Comparison of ENCODE assay signal across 11 mouse cellular contexts in genomic region chr10:79884446-79884845, GRCm38 (mm10). TPM values are rescaled to one million over a fixed set of nuclear protein-coding genes. Genes with fewer than 3 reads are reported as not detected.
A peak's percentile ranks its signal among the peaks of the same experiment; 100 is the strongest.
DNase-seq lines count a peak whose midpoint lies in the region; ATAC-seq and TF ChIP-seq lines count a peak whose summit lies in the region.
"Had no signal": no experiment of that assay in that cellular context is flagged by ENCODE, and none has a peak within 500 bp of the region (broad histone marks: within the 10 kb centered on the region; RNA-seq: fewer than 3 reads in every experiment).

No protein-coding gene starts in this region.

- no peak for ATAC-seq in embryonic facial prominence, embryonic 13.5 days (ENCODE audit: insufficient number of reproducible peaks, insufficient read depth, low FRiP score, low TSS enrichment, low read depth)

- H3K9me3 ChIP-seq in embryonic facial prominence, embryonic 13.5 days, result no peaks in the 10 kb centered on the region
- no peaks in the 10 kb centered on the region for H3K9me3 ChIP-seq in embryonic facial prominence, embryonic 10.5 days

- no peak overlapping the region for H3K27ac ChIP-seq in embryonic facial prominence, embryonic 13.5 days
- H3K27ac ChIP-seq in embryonic facial prominence, embryonic 10.5 days (replicated peaks), result no peak overlapping the region
- peak overlapping the region; percentile 77 for H3K27ac ChIP-seq in gastrocnemius, adult 2 months

- TF ChIP-seq CTCF in gastrocnemius, adult 2 months (IDR thresholded peaks at IDR 0.05), result no peak

- no peak for DNase-seq in embryonic facial prominence, embryonic 10.5 days (ENCODE audit: low spot score)
- peak; percentile 22 for DNase-seq in 3T3-L1 (ENCODE audit: low read depth, low spot score)
- DNase-seq in gastrocnemius, adult 2 months, result peak; percentile 88
- peak; percentile 74 to 79 for DNase-seq in lung, adult 18-20 months
- no peak for DNase-seq in T-cell, adult 2 months (ENCODE audit: low spot score)
- DNase-seq in left cerebral cortex, postnatal 25 days (ENCODE audit: low spot score in 2 of 2), result no peak
- DNase-seq in left cerebral cortex, adult 9 months (ENCODE audit: low spot score in 2 of 2), result no peak
- DNase-seq: forebrain, postnatal 0 days had no signal

- intact Hi-C loops in gastrocnemius, adult 2 months (cut with DNase I), result loop anchor here (10.0 kb wide), 1 partner anchor 50 kb away; no protein-coding TSS in a partner anchor
- intact Hi-C loops in left cerebral cortex, postnatal 25 days (cut with DNase I), result loop anchor here (5.0 kb wide), 1 partner anchor 47 kb away; no protein-coding TSS in a partner anchor

- no peak overlapping the region for H3K4me2 ChIP-seq in embryonic facial prominence, embryonic 13.5 days

- 52% methylated on average over 4 of the region's 4 CpGs for WGBS in embryonic facial prominence, embryonic 13.5 days
- WGBS in embryonic facial prominence, embryonic 10.5 days, result 78% methylated on average over 4 of the region's 4 CpGs

- H3K27me3 ChIP-seq in embryonic facial prominence, embryonic 13.5 days, result peaks cover 12% of the 10 kb centered on the region
- peaks cover 62% of the 10 kb centered on the region for H3K27me3 ChIP-seq in embryonic facial prominence, embryonic 10.5 days (replicated peaks; ENCODE audit: low read depth, poor library complexity, severe bottlenecking)

- H3K36me3 ChIP-seq in embryonic facial prominence, embryonic 13.5 days, result no peaks in the 10 kb centered on the region
- H3K36me3 ChIP-seq in embryonic facial prominence, embryonic 10.5 days (replicated peaks), result no peaks in the 10 kb centered on the region

- 0 out of 2 replicates have a peak overlapping the region, but pooled peaks have one; percentile 51 for H3K9ac ChIP-seq in embryonic facial prominence, embryonic 13.5 days
- H3K9ac ChIP-seq: forebrain, postnatal 0 days had no signal

- H3K4me3 ChIP-seq in embryonic facial prominence, embryonic 13.5 days, result no peak overlapping the region
- no peak overlapping the region for H3K4me3 ChIP-seq in embryonic facial prominence, embryonic 10.5 days
- H3K4me3 ChIP-seq in gastrocnemius, adult 2 months, result no peak overlapping the region

- peaks cover 29% of the 10 kb centered on the region for H3K4me1 ChIP-seq in embryonic facial prominence, embryonic 13.5 days
- peaks cover 37% of the 10 kb centered on the region for H3K4me1 ChIP-seq in embryonic facial prominence, embryonic 10.5 days

RNA-seq across cellular contexts. Expression of gene Elane, which starts 1.6 kb away (rescaled TPM):
- polyA plus RNA-seq in embryonic facial prominence, embryonic 13.5 days (2015; fragmentation: Nextera tagmentation; extraction: Ambion mirVana), result 1.9 TPM in 1 of 2 replicates, not detected in the other
- 0.20 TPM in 1 of 2 replicates, not detected in the other for polyA plus RNA-seq in embryonic facial prominence, embryonic 10.5 days (2016; fragmentation: Nextera tagmentation; extraction: Ambion mirVana)
- not detected for total RNA-seq in gastrocnemius, adult 2 months (2021)
- not detected for total RNA-seq in left cerebral cortex, postnatal 25 days (2021)
- total RNA-seq: CH12.LX; forebrain, postnatal 0 days had no signal
- polyA plus RNA-seq: forebrain, postnatal 0 days had no signal

RNA-seq across cellular contexts. Expression of gene Cfd, which starts 6.2 kb away (rescaled TPM):
- not detected in 2 replicates for polyA plus RNA-seq in embryonic facial prominence, embryonic 13.5 days (2015; fragmentation: Nextera tagmentation; extraction: Ambion mirVana)
- polyA plus RNA-seq in embryonic facial prominence, embryonic 10.5 days (2016; fragmentation: Nextera tagmentation; extraction: Ambion mirVana), result not detected in 2 replicates
- total RNA-seq in gastrocnemius, adult 2 months (2021), result 10 to 100 TPM; 12.9 to 77.1 TPM
- not detected for total RNA-seq in left cerebral cortex, postnatal 25 days (2021)
- total RNA-seq: CH12.LX; forebrain, postnatal 0 days had no signal
- polyA plus RNA-seq: forebrain, postnatal 0 days; stomach, embryonic 14.5 days had no signal

RNA-seq across cellular contexts. Expression of gene Plppr3, which starts 10.0 kb away (rescaled TPM):
- 126 and 138 TPM in 2 replicates for polyA plus RNA-seq in embryonic facial prominence, embryonic 13.5 days (2015; fragmentation: Nextera tagmentation; extraction: Ambion mirVana)
- 123 and 139 TPM in 2 replicates for polyA plus RNA-seq in embryonic facial prominence, embryonic 10.5 days (2016; fragmentation: Nextera tagmentation; extraction: Ambion mirVana)
- under 1 TPM in 1 of 2 experiments, not detected in 1; 0.17 TPM for total RNA-seq in gastrocnemius, adult 2 months (2021)
- total RNA-seq in left cerebral cortex, postnatal 25 days (2021), result 10 to 100 TPM; 51.1 to 53.3 TPM

RNA-seq across cellular contexts. Expression of gene Prtn3, which starts 10.2 kb away (rescaled TPM):
- 7.3 and 8.5 TPM in 2 replicates for polyA plus RNA-seq in embryonic facial prominence, embryonic 13.5 days (2015; fragmentation: Nextera tagmentation; extraction: Ambion mirVana)
- 9.3 and 12.3 TPM in 2 replicates for polyA plus RNA-seq in embryonic facial prominence, embryonic 10.5 days (2016; fragmentation: Nextera tagmentation; extraction: Ambion mirVana)
- not detected for total RNA-seq in gastrocnemius, adult 2 months (2021)
- 1 to 10 TPM; 1.4 to 2.4 TPM for total RNA-seq in left cerebral cortex, postnatal 25 days (2021)

RNA-seq across cellular contexts. Expression of gene Med16, which starts 24.3 kb away (rescaled TPM):
- polyA plus RNA-seq in embryonic facial prominence, embryonic 13.5 days (2015; fragmentation: Nextera tagmentation; extraction: Ambion mirVana), result 47.6 and 49.3 TPM in 2 replicates
- 63.6 and 68.1 TPM in 2 replicates for polyA plus RNA-seq in embryonic facial prominence, embryonic 10.5 days (2016; fragmentation: Nextera tagmentation; extraction: Ambion mirVana)
- 10 to 100 TPM; 32.6 to 37.2 TPM for total RNA-seq in gastrocnemius, adult 2 months (2021)
- total RNA-seq in left cerebral cortex, postnatal 25 days (2021), result 10 to 100 TPM; 57.5 to 59.8 TPM

Comparison
In these comparisons a context has a peak if more than half of its experiments do, and no peak if none do; other contexts are left out.
1. DNase-seq: peak in 3T3-L1 (single experiment), gastrocnemius, adult 2 months (single experiment) and lung, adult 18-20 months (2 of 2); none in embryonic facial prominence, embryonic 10.5 days (single experiment), T-cell, adult 2 months (single experiment), left cerebral cortex, postnatal 25 days (0 of 2) and left cerebral cortex, adult 9 months (0 of 2).
2. RNA of gene Cfd, which starts 6.2 kb away (total RNA-seq): 12.9 to 77.1 TPM in gastrocnemius, adult 2 months; not detected in left cerebral cortex, postnatal 25 days; every median in the first group is over 10 times any median in the second.
3. RNA of gene Plppr3, which starts 10.0 kb away (total RNA-seq): 51.1 to 53.3 TPM in left cerebral cortex, postnatal 25 days; 0.17 TPM in gastrocnemius, adult 2 months; every median in the first group is over 10 times any median in the second.